Mouse (Mus musculus): ENCODE data around the gene Zfand3. TPM values are rescaled to one million over a fixed set of nuclear protein-coding genes. Genes with fewer than 3 reads are reported as not detected.

Gene Zfand3
- polyA plus RNA-seq, 1 experiment from 2014 or later: 49.1 TPM

- no peaks in the 10 kb centered on the region for H3K4me1 ChIP-seq (ENCODE audit: control insufficient read depth, insufficient read depth, low read length)
- ATAC-seq (ENCODE audit: low FRiP score, low TSS enrichment): no peak
- no peak overlapping the region; the same call in 1 of the 2 replicates for H3K27ac ChIP-seq (ENCODE audit: low read depth, low read length)
- no peak overlapping the region for H3K4me3 ChIP-seq (ENCODE audit: low read length)
- peaks cover 6% of the 10 kb centered on the region for H3K9me3 ChIP-seq (ENCODE audit: control insufficient read depth, low read length)
- no peaks in the 10 kb centered on the region for H3K36me3 ChIP-seq (ENCODE audit: control insufficient read depth, insufficient read depth, low read length)
- no peak overlapping the region for H3K9ac ChIP-seq (ENCODE audit: low read depth, low read length)
- no peaks in the 10 kb centered on the region for H3K27me3 ChIP-seq (ENCODE audit: control insufficient read depth, insufficient read depth, low read length)
- no peak overlapping the region for H3K4me2 ChIP-seq (replicated peaks; ENCODE audit: low read depth, low read length)
- 77% methylated on average over 5 of the region's 5 CpGs for WGBS
Measured at GRCm38 (mm10) chr17:30097156-30097555, 92.6 kb downstream of the Zfand3 start.

- Histone ChIP-seq H3K4me3 (ENCODE audit: low read length) (no peak overlapping the region), H3K27me3 (ENCODE audit: control insufficient read depth, insufficient read depth, low read length) (no peaks in the 10 kb centered on the region), H3K27ac (ENCODE audit: low read depth, low read length) (no peak overlapping the region), H3K4me2 (replicated peaks; ENCODE audit: low read depth, low read length) (no peak overlapping the region), H3K9ac (ENCODE audit: low read depth, low read length) (no peak overlapping the region), H3K36me3 (ENCODE audit: control insufficient read depth, insufficient read depth, low read length) (no peaks in the 10 kb centered on the region), H3K4me1 (ENCODE audit: control insufficient read depth, insufficient read depth, low read length) (no peaks in the 10 kb centered on the region), H3K9me3 (ENCODE audit: control insufficient read depth, low read length) (peaks cover 6% of the 10 kb centered on the region)
- ATAC-seq (ENCODE audit: low FRiP score, low TSS enrichment): no peak
- 72% methylated on average over 4 of the region's 4 CpGs for WGBS
Measured at GRCm38 (mm10) chr17:30097677-30098076, 93.1 kb downstream of the Zfand3 start.

- peaks cover 6% of the 10 kb centered on the region for H3K9me3 ChIP-seq (ENCODE audit: control insufficient read depth, low read length)
- 89% methylated on average over 2 of the region's 2 CpGs for WGBS
- no peak overlapping the region for H3K9ac ChIP-seq (ENCODE audit: low read depth, low read length)
- H3K27me3 ChIP-seq (ENCODE audit: control insufficient read depth, insufficient read depth, low read length): no peaks in the 10 kb centered on the region
- no peak for ATAC-seq (ENCODE audit: low FRiP score, low TSS enrichment)
- no peak overlapping the region for H3K4me2 ChIP-seq (replicated peaks; ENCODE audit: low read depth, low read length)
- H3K4me3 ChIP-seq (ENCODE audit: low read length): no peak overlapping the region
- H3K4me1 ChIP-seq (ENCODE audit: control insufficient read depth, insufficient read depth, low read length): no peaks in the 10 kb centered on the region
- no peak overlapping the region for H3K27ac ChIP-seq (ENCODE audit: low read depth, low read length)
- H3K36me3 ChIP-seq (ENCODE audit: control insufficient read depth, insufficient read depth, low read length): no peaks in the 10 kb centered on the region
Measured at GRCm38 (mm10) chr17:30099670-30100069, 95.1 kb downstream of the Zfand3 start.

GRCm38 (mm10) chr17:30101801-30102200 lies 97.3 kb downstream of the Zfand3 start:
- Histone ChIP-seq H3K4me2 (replicated peaks; ENCODE audit: low read depth, low read length) (no peak overlapping the region), H3K4me1 (ENCODE audit: control insufficient read depth, insufficient read depth, low read length) (no peaks in the 10 kb centered on the region), H3K4me3 (ENCODE audit: low read length) (no peak overlapping the region), H3K9me3 (ENCODE audit: control insufficient read depth, low read length) (no peaks in the 10 kb centered on the region), H3K9ac (ENCODE audit: low read depth, low read length) (no peak overlapping the region), H3K36me3 (ENCODE audit: control insufficient read depth, insufficient read depth, low read length) (no peaks in the 10 kb centered on the region), H3K27me3 (ENCODE audit: control insufficient read depth, insufficient read depth, low read length) (no peaks in the 10 kb centered on the region), H3K27ac (ENCODE audit: low read depth, low read length) (no peak overlapping the region)
- ATAC-seq (ENCODE audit: low FRiP score, low TSS enrichment): no peak

GRCm38 (mm10) chr17:30103005-30103404 lies 98.5 kb downstream of the Zfand3 start:
- Histone ChIP-seq H3K27me3 (ENCODE audit: control insufficient read depth, insufficient read depth, low read length) (no peaks in the 10 kb centered on the region), H3K27ac (ENCODE audit: low read depth, low read length) (no peak overlapping the region), H3K4me3 (ENCODE audit: low read length) (no peak overlapping the region), H3K36me3 (ENCODE audit: control insufficient read depth, insufficient read depth, low read length) (no peaks in the 10 kb centered on the region), H3K4me1 (ENCODE audit: control insufficient read depth, insufficient read depth, low read length) (no peaks in the 10 kb centered on the region), H3K9me3 (ENCODE audit: control insufficient read depth, low read length) (no peaks in the 10 kb centered on the region), H3K9ac (ENCODE audit: low read depth, low read length) (no peak overlapping the region), H3K4me2 (replicated peaks; ENCODE audit: low read depth, low read length) (no peak overlapping the region)
- ATAC-seq (ENCODE audit: low FRiP score, low TSS enrichment): no peak
- 93% methylated on average over 5 of the region's 5 CpGs for WGBS

GRCm38 (mm10) chr17:30103641-30104165 lies 99.2 kb downstream of the Zfand3 start:
- ATAC-seq (ENCODE audit: low FRiP score, low TSS enrichment): no peak
- H3K4me2 ChIP-seq (replicated peaks; ENCODE audit: low read depth, low read length): no peak overlapping the region
- H3K27ac ChIP-seq (ENCODE audit: low read depth, low read length): no peak overlapping the region
- H3K36me3 ChIP-seq (ENCODE audit: control insufficient read depth, insufficient read depth, low read length): no peaks in the 10 kb centered on the region
- H3K9me3 ChIP-seq (ENCODE audit: control insufficient read depth, low read length): no peaks in the 10 kb centered on the region
- no peaks in the 10 kb centered on the region for H3K4me1 ChIP-seq (ENCODE audit: control insufficient read depth, insufficient read depth, low read length)
- no peak overlapping the region for H3K4me3 ChIP-seq (ENCODE audit: low read length)
- 70% methylated on average over 4 of the region's 4 CpGs for WGBS
- H3K9ac ChIP-seq (ENCODE audit: low read depth, low read length): no peak overlapping the region
- no peaks in the 10 kb centered on the region for H3K27me3 ChIP-seq (ENCODE audit: control insufficient read depth, insufficient read depth, low read length)

GRCm38 (mm10) chr17:30105369-30105768 lies 100.8 kb downstream of the Zfand3 start:
- no peak for ATAC-seq (ENCODE audit: low FRiP score, low TSS enrichment)
- 78% methylated on average over 3 of the region's 3 CpGs for WGBS
- no peaks in the 10 kb centered on the region for H3K36me3 ChIP-seq (ENCODE audit: control insufficient read depth, insufficient read depth, low read length)
- no peak overlapping the region for H3K9ac ChIP-seq (ENCODE audit: low read depth, low read length)
- no peak overlapping the region for H3K4me2 ChIP-seq (replicated peaks; ENCODE audit: low read depth, low read length)
- no peaks in the 10 kb centered on the region for H3K27me3 ChIP-seq (ENCODE audit: control insufficient read depth, insufficient read depth, low read length)
- peaks cover 6% of the 10 kb centered on the region; the same call in 1 of the 2 replicates for H3K4me1 ChIP-seq (ENCODE audit: control insufficient read depth, insufficient read depth, low read length)
- no peak overlapping the region for H3K4me3 ChIP-seq (ENCODE audit: low read length)
- no peaks in the 10 kb centered on the region for H3K9me3 ChIP-seq (ENCODE audit: control insufficient read depth, low read length)
- H3K27ac ChIP-seq (ENCODE audit: low read depth, low read length): no peak overlapping the region

GRCm38 (mm10) chr17:30110678-30111077 lies 106.1 kb downstream of the Zfand3 start:
- H3K9me3 ChIP-seq (ENCODE audit: control insufficient read depth, low read length): no peaks in the 10 kb centered on the region
- ATAC-seq (ENCODE audit: low FRiP score, low TSS enrichment): 0 out of 2 replicates have a peak, but pooled peaks have one; percentile 16
- H3K27me3 ChIP-seq (ENCODE audit: control insufficient read depth, insufficient read depth, low read length): no peaks in the 10 kb centered on the region
- H3K4me2 ChIP-seq (replicated peaks; ENCODE audit: low read depth, low read length): no peak overlapping the region
- H3K9ac ChIP-seq (ENCODE audit: low read depth, low read length): no peak overlapping the region
- no peak overlapping the region for H3K27ac ChIP-seq (ENCODE audit: low read depth, low read length)
- no peaks in the 10 kb centered on the region for H3K36me3 ChIP-seq (ENCODE audit: control insufficient read depth, insufficient read depth, low read length)
- peaks cover 20% of the 10 kb centered on the region for H3K4me1 ChIP-seq (ENCODE audit: control insufficient read depth, insufficient read depth, low read length)
- WGBS: 36% methylated on average over 7 of the region's 7 CpGs
- no peak overlapping the region for H3K4me3 ChIP-seq (ENCODE audit: low read length)

GRCm38 (mm10) chr17:30111556-30111955 lies 107.0 kb downstream of the Zfand3 start:
- no peak for ATAC-seq (ENCODE audit: low FRiP score, low TSS enrichment)

More at GRCm38 (mm10) chr17:30111556-30111955, 107.0 kb downstream of the Zfand3 start:
- Histone ChIP-seq H3K9me3 (ENCODE audit: control insufficient read depth, low read length) (no peaks in the 10 kb centered on the region), H3K4me1 (ENCODE audit: control insufficient read depth, insufficient read depth, low read length) (peaks cover 20% of the 10 kb centered on the region), H3K9ac (ENCODE audit: low read depth, low read length) (no peak overlapping the region), H3K27me3 (ENCODE audit: control insufficient read depth, insufficient read depth, low read length) (no peaks in the 10 kb centered on the region), H3K4me3 (ENCODE audit: low read length) (no peak overlapping the region), H3K36me3 (ENCODE audit: control insufficient read depth, insufficient read depth, low read length) (no peaks in the 10 kb centered on the region), H3K4me2 (replicated peaks; ENCODE audit: low read depth, low read length) (no peak overlapping the region), H3K27ac (ENCODE audit: low read depth, low read length) (no peak overlapping the region)
- WGBS: 56% methylated on average over 5 of the region's 5 CpGs
